Mouse (Mus musculus): ENCODE measurements at regions not wholly inside any gene's neighbourhood (a gene's known extent, or its start where the extent isn't known, plus 50 kb on each side); places are given as distances from the start of the nearest gene placed in this dataset.

DNA sequence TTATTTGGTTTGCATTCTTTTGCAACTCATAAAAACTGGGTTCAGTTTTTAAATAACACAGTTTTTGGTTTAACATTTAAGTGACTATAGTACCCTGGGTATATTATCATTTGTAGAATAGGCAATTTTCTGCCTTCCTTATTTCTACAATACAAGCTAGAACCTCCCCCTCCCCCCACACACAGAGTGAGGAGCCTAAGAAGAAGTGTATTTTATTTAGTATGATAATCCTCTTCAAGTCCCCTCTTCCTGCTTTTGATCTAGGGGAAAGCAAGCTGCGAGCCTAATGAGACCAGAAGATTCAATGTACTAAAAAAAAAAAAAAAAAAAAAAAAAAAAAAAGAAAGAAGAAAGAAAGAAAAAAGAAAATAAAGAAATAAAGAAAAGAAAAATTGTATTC lies 184.4 kb downstream of the Brms1l start:
- TF ChIP-seq POLR2A (IDR thresholded peaks at IDR 0.05; ENCODE audit: low read depth, low read length) (no peak), CTCF (IDR thresholded peaks at IDR 0.05; ENCODE audit: extremely low read depth, insufficient read depth, insufficient read length, insufficient replicate concordance) (no peak)

All from spleen, adult 2 months (tissue).